Mouse (Mus musculus): ENCODE measurements around the gene Cracr2a. TPM values are rescaled to one million over a fixed set of nuclear protein-coding genes. Genes with fewer than 3 reads are reported as not detected.

Cracr2a gene
- polyA plus RNA-seq, 1 experiment from 2014 or later: 2.7 TPM

GRCm38 (mm10) chr6:127618686-127619085, 57.5 kb downstream of the Cracr2a start:
- no peak for DNase-seq (ENCODE audit: low spot score)

DNA sequence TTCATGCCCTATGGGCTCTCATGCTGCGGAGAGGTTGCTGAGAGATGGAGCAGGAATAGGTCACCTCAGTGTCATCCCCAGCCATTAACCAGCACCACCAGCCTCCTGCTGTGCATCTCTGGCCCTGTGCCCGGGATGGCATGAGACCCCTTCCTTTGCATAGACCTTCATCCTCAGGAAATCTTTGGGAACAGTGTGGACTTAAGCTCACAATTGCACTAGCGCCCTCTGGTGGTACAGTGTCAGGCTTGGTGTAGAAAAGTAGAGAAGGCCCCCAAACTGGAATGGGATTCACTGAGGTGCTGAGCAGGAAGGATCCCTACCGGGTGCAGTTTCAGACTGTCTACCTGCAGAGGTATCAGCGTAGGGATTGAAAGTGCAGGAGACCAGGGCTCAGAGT, 64.0 kb downstream of the Cracr2a start:
- peak; percentile 68 for DNase-seq (ENCODE audit: low spot score)

GRCm38 (mm10) chr6:127627453-127627852, 66.3 kb downstream of the Cracr2a start:
- DNase-seq (ENCODE audit: low spot score): no peak

- no peak for DNase-seq (ENCODE audit: low spot score)
Measured at GRCm38 (mm10) chr6:127629249-127629648, 68.1 kb downstream of the Cracr2a start.

DNA sequence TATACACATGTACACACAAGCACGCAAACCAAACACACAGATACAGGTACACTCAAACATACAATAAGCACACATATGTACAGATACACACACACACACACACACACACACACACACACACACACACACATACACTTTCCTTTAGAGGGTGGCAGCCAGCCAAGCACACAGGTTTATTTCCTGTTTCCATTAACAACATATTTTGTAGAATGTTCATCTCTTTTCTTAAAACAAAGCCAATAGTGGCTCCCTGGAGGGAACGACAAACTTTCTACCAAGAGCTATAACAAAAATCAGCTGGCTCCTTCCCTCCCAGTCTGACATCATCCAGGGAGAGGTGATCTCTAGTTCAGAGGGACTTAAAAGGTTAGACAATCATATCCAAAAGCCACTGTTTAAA, 73.7 kb downstream of the Cracr2a start:
- no peak for DNase-seq (ENCODE audit: low spot score)

GRCm38 (mm10) chr6:127635462-127636189, 74.5 kb downstream of the Cracr2a start:
- no peak for DNase-seq (ENCODE audit: low spot score)

- no peak for DNase-seq (ENCODE audit: low spot score)
Measured at GRCm38 (mm10) chr6:127641077-127641801, 80.1 kb downstream of the Cracr2a start.

DNA sequence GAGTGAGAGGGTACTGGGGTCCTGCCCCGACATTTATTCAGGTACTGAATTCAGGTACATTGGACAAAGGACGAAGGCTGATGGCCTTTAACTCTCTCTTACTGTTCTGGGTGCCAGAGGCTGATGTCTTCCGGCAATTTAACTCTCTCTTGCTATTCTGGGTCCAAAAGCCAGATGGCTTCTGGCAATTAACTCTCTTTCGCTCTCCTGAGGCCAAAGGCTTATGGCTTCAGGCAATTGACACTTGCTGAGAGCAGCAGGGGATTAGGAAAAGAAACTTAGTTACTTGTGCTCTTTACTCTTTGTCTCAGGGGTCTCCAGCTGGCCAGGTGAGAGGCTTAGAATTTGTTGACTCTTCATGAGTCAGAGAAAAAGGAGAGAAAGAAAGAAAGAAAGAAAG, 94.8 kb downstream of the Cracr2a start:
- no peak for DNase-seq (ENCODE audit: low spot score)

- DNase-seq (ENCODE audit: low spot score): no peak
Measured at GRCm38 (mm10) chr6:127657152-127657551, 96.0 kb downstream of the Cracr2a start.

GRCm38 (mm10) chr6:127659472-127659871, 98.3 kb downstream of the Cracr2a start:
- no peak for DNase-seq (ENCODE audit: low spot score)

GRCm38 (mm10) chr6:127659966-127660365, 98.8 kb downstream of the Cracr2a start:
- no peak for DNase-seq (ENCODE audit: low spot score)

DNA sequence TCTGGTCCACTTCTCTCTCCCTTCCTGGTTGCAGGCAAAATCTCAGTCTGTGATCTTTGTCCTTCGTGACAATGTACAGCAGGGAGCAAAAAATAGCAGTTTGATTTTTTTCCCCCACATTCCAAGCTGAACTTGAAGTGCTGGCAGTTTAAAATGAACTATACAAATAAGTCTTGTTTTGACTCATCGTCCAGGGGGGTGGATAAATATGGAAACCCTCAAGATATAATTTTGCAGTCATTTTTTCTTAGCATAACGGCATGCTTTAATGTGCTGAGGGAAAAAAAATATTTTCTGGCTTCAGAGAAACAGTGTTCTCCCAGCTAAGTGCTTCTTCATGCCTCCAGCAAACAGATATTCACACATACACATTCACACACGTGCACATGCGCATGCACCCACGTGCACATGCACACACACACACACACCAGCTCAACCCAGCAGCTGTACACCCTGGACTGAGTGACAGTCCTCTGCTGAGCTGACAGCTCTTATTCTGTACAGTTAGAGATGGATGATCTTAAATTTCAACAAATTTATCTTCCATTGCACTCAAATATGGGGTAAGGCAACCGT, 100.7 kb downstream of the Cracr2a start:
- DNase-seq (ENCODE audit: low spot score): no peak

GRCm38 (mm10) chr6:127663263-127663662, 102.1 kb downstream of the Cracr2a start:
- no peak for DNase-seq (ENCODE audit: low spot score)

- no peak for DNase-seq (ENCODE audit: low spot score)
Measured at GRCm38 (mm10) chr6:127669313-127669712, 108.2 kb downstream of the Cracr2a start.

DNA sequence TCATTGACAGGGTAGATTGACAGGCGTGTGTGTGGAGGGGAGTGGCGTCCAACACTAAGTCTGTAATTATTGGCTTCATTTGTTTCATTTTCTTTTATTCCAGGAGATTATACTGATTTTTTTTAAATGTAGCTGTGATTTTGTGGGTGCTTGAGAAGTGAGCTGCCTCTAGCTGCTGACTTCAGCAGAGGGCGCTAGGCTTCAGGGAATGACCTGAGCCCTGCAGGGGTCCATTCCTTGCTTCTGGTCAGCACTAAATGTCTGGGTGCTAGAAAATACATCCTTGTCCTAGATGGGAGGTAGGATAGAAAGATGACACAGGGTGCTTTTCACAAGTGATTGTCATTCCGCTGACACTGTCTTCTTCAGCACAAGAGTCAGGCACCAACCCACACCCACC, 108.9 kb downstream of the Cracr2a start:
- no peak for DNase-seq (ENCODE audit: low spot score)

DNA sequence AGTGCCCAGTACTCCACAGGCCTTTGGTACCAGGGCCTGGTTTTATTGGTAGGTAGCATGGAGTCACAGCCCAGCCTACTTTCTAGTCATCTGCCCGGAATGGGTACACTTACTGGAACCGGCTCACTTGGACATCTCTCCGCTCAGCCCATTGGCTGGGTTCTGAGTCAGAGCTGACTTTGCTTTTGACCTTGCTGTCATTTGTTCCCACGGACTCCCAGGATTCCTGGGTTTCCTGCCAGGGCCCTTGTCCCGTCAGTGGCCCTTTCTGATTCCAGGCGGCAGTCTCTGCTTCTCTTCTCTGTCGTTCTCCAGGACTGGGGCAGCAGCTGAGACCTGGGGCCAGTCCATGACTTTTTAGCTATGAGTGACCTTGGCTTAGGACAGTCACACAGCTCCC, 110.9 kb downstream of the Cracr2a start:
- no peak for DNase-seq (ENCODE audit: low spot score)

DNA sequence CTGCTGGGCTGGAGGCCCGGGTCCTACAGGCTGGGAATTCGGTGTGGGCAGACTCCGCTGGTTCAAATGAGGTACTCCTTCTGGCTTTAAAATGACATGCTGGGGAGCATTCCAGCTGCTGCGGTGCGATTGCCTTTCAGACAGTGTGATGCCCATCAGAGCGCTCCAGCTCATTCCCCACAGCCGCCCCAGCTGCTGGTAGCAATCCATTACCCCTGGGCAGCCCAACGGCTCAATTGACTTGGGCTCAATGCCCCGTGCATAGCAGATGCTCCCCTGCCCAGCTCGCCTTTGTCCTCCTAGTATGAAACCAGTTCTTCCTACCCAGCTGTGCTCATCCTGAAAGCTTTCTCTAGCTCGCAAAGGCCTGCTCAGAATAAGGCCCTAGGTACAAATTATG, 115.7 kb downstream of the Cracr2a start:
- DNase-seq (ENCODE audit: low spot score): no peak

DNA sequence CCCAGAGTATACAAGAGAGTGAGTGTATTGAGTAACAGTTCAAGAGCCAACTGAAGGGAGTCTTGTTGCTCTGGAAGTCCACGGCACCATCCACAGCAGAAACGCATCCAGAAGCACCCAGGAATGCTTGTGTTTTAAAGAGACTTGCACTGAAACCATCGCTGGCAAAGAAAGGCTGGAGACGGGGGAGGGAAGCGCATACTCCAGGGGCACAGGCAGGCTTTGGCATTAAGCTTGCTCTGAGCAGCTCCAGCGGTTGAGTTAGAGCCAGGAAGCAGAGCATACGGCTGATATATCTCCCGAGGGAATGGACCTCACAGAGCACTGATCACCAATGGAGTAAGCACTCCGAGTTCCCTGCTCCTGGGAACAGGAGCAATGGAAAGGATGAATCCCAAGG, 117.2 kb downstream of the Cracr2a start:
- no peak for DNase-seq (ENCODE audit: low spot score)

DNA sequence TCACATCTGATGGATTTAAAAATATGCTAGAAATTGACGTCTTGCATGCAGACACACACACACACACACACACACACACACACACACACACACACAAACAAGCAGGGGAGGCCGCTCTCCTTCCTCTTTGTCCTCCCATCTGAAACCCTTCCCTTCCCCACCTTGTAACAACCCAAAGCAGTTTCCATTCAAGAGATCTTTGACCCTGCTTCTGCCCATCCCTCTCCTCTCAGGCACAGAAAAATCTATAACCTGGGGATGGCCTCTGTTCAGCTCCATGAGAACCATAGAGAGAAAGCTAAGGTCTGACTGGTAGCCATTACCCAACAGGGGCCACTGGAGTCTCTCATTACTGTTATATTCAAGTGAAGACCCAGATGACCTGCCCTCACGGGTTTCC, 117.9 kb downstream of the Cracr2a start:
- DNase-seq (ENCODE audit: low spot score): no peak

DNA sequence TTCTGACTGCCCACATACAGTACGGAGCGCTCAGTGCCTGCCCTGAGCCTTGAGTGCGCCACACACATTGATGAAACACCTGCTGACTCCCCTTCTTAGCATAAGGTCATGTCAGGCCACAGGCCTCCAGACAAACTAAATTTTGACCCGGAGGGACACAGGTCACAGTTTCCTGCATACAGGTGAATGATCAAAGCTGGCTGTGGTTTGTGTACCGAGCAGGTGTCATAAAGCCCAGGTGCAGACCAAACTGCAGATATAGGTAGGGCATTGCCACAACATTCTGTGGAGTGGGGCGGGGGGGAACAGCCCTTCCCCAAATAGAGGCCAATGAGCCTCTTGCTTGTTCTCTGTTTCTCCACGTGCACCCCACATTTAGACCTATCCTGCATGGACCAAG, 119.6 kb downstream of the Cracr2a start:
- DNase-seq (ENCODE audit: low spot score): no peak

GRCm38 (mm10) chr6:127683561-127683960, 122.4 kb downstream of the Cracr2a start:
- DNase-seq (ENCODE audit: low spot score): no peak

- DNase-seq (ENCODE audit: low spot score): no peak
Measured at GRCm38 (mm10) chr6:127684981-127685380, 123.8 kb downstream of the Cracr2a start.

Data from thymus, postnatal 0 days (tissue).